Comparison of ENCODE assay signal across 25 mouse cellular contexts in genomic region chr9:16079292-16079691, GRCm38 (mm10).
DNase-seq lines count a peak whose midpoint lies in the region; ATAC-seq and TF ChIP-seq lines count a peak whose summit lies in the region.
"Had no signal": no experiment of that assay in that cellular context is flagged by ENCODE, and none has a peak within 500 bp of the region (broad histone marks: within the 10 kb centered on the region; RNA-seq: fewer than 3 reads in every experiment).

No protein-coding gene starts in this region.

- peaks cover 13% of the 10 kb centered on the region for H3K4me1 ChIP-seq in midbrain, embryonic 14.5 days (ENCODE audit: control insufficient read depth, insufficient read depth, low read length)
- no peaks in the 10 kb centered on the region for H3K4me1 ChIP-seq in midbrain, postnatal 0 days (ENCODE audit: insufficient read depth, low read length)
- H3K4me1 ChIP-seq: embryonic facial prominence, embryonic 15.5 days; heart, embryonic 15.5 days had no signal

- no peak for TF ChIP-seq POLR2A in brain, embryonic 14.5 days (IDR thresholded peaks at IDR 0.05; ENCODE audit: borderline replicate concordance, extremely low read depth, insufficient read depth, insufficient read length, poor library complexity, severe bottlenecking)

- no peaks in the 10 kb centered on the region for H3K36me3 ChIP-seq in midbrain, embryonic 14.5 days (ENCODE audit: control insufficient read depth, insufficient read depth, low read length)
- no peaks in the 10 kb centered on the region for H3K36me3 ChIP-seq in midbrain, postnatal 0 days (ENCODE audit: insufficient read depth, low read length)
- H3K36me3 ChIP-seq: embryonic facial prominence, embryonic 15.5 days; forebrain, embryonic 10.5 days; forebrain, embryonic 15.5 days; heart, embryonic 15.5 days; hindbrain, embryonic 10.5 days had no signal

- H3K27me3 ChIP-seq in midbrain, embryonic 14.5 days (ENCODE audit: control insufficient read depth, insufficient read depth, low read length), result no peaks in the 10 kb centered on the region
- H3K27me3 ChIP-seq in midbrain, postnatal 0 days (ENCODE audit: insufficient read depth, low read length), result no peaks in the 10 kb centered on the region
- H3K27me3 ChIP-seq: CH12.LX; embryonic facial prominence, embryonic 15.5 days; forebrain, embryonic 15.5 days; heart, embryonic 15.5 days; Patski had no signal

- intact Hi-C loops in heart, postnatal 36 days (cut with DNase I), result no loop called here
- intact Hi-C loops in left cerebral cortex, postnatal 4 days (cut with DNase I), result no loop called here

- no peak for TF ChIP-seq CTCF in midbrain, postnatal 0 days (IDR thresholded peaks at IDR 0.05)
- TF ChIP-seq CTCF in brain, embryonic 14.5 days (IDR thresholded peaks at IDR 0.05; ENCODE audit: borderline replicate concordance, extremely low read depth, insufficient read depth, insufficient read length), result no peak

- no peak overlapping the region for H3K4me2 ChIP-seq in midbrain, embryonic 14.5 days (ENCODE audit: low read length)
- no peak overlapping the region for H3K4me2 ChIP-seq in midbrain, postnatal 0 days (ENCODE audit: low read depth, low read length, poor library complexity, severe bottlenecking)
- H3K4me2 ChIP-seq: embryonic facial prominence, embryonic 15.5 days; forebrain, embryonic 15.5 days; heart, embryonic 11.5 days; heart, embryonic 15.5 days had no signal

- DNase-seq in heart, adult 11 months, result peak; percentile 76
- no peak for DNase-seq in heart, postnatal 36 days
- peak; percentile 3 for DNase-seq in left cerebral cortex, postnatal 4 days
- no peak for DNase-seq in left cerebral cortex, adult 8-10 months (ENCODE audit: low spot score in 2 of 2)
- DNase-seq in midbrain, embryonic 14.5 days, result peak; percentile 53
- no peak for DNase-seq in midbrain, postnatal 0 days (ENCODE audit: low spot score)
- DNase-seq in brain, embryonic 14.5 days (ENCODE audit: low read depth), result peak; percentile 58
- DNase-seq: adrenal gland, postnatal 14 days; cerebellum, adult 18-20 months; embryo, embryonic 11 days; gastrocnemius, postnatal 10 days; heart, adult 2 months; heart, postnatal 14 days had no signal

- no peak overlapping the region for H3K9ac ChIP-seq in midbrain, embryonic 14.5 days (replicated peaks; ENCODE audit: low read length)
- H3K9ac ChIP-seq in midbrain, postnatal 0 days (replicated peaks; ENCODE audit: low read length, poor library complexity, severe bottlenecking), result no peak overlapping the region
- H3K9ac ChIP-seq: embryonic facial prominence, embryonic 15.5 days; forebrain, embryonic 15.5 days; heart, embryonic 15.5 days had no signal

- 11% methylated on average over 2 of the region's 2 CpGs for WGBS in midbrain, embryonic 14.5 days
- WGBS in midbrain, postnatal 0 days, result 12% methylated on average over 2 of the region's 2 CpGs

- ATAC-seq in midbrain, embryonic 14.5 days (ENCODE audit: low FRiP score, low TSS enrichment), result no peak
- ATAC-seq in midbrain, postnatal 0 days (ENCODE audit: low FRiP score), result no peak
- no peak for ATAC-seq in megakaryocyte-erythroid progenitor cell, adult 5-6 weeks (replicated peaks; ENCODE audit: low FRiP score, low TSS enrichment, poor library complexity, severe bottlenecking)
- ATAC-seq: activated CD4-positive, CD25-positive, alpha-beta regulatory T cell, adult 4 months; forebrain, embryonic 15.5 days; inflammation-experienced regulatory T-cells, adult 6 months; Patski had no signal

- H3K4me3 ChIP-seq in midbrain, embryonic 14.5 days (replicated peaks; ENCODE audit: low read depth, low read length), result no peak overlapping the region
- no peak overlapping the region for H3K4me3 ChIP-seq in midbrain, postnatal 0 days (ENCODE audit: low read depth, low read length)
- H3K4me3 ChIP-seq: embryonic facial prominence, embryonic 15.5 days; erythroblast, embryonic 14.5 days; forebrain, embryonic 10.5 days; forebrain, embryonic 15.5 days; heart, adult 2 months; heart, embryonic 15.5 days; hindbrain, embryonic 10.5 days had no signal

- no peak overlapping the region for H3K27ac ChIP-seq in midbrain, embryonic 14.5 days (replicated peaks; ENCODE audit: low read depth, low read length)
- no peak overlapping the region for H3K27ac ChIP-seq in midbrain, postnatal 0 days (ENCODE audit: low read depth, low read length)
- H3K27ac ChIP-seq: embryonic facial prominence, embryonic 15.5 days; forebrain, embryonic 10.5 days; forebrain, embryonic 15.5 days; heart, adult 2 months; heart, embryonic 15.5 days; hindbrain, embryonic 10.5 days had no signal

- H3K9me3 ChIP-seq in midbrain, embryonic 14.5 days (ENCODE audit: control insufficient read depth, low read length), result no peaks in the 10 kb centered on the region
- H3K9me3 ChIP-seq in midbrain, postnatal 0 days (ENCODE audit: low read length), result no peaks in the 10 kb centered on the region
- H3K9me3 ChIP-seq: embryonic facial prominence, embryonic 15.5 days; forebrain, embryonic 10.5 days; forebrain, embryonic 15.5 days; heart, embryonic 15.5 days; hindbrain, embryonic 10.5 days had no signal

Comparison
In these comparisons a context has a peak if more than half of its experiments do, and no peak if none do; other contexts are left out.
1. DNase-seq: peak in heart, adult 11 months (single experiment), left cerebral cortex, postnatal 4 days (single experiment), midbrain, embryonic 14.5 days (single experiment) and brain, embryonic 14.5 days (single experiment); none in heart, postnatal 36 days (0 of 2), left cerebral cortex, adult 8-10 months (0 of 2) and midbrain, postnatal 0 days (single experiment).